Mouse (Mus musculus): ENCODE data around the gene Shc1.
"Not testable (repeated sequence)": the region's sequence is repeated elsewhere in the genome, so short reads cannot be mapped to it uniquely, and the experiment has no call there.

The Shc1 gene

GRCm38 (mm10) chr3:89419981-89420380 lies 1.7 kb downstream of the Shc1 start:
- no peak for DNase-seq

- no peak for DNase-seq
Observed at GRCm38 (mm10) chr3:89420421-89420820, 2.2 kb downstream of the Shc1 start.

- DNase-seq: no peak
Observed at GRCm38 (mm10) chr3:89421002-89421774, 2.9 kb downstream of the Shc1 start.

GRCm38 (mm10) chr3:89421810-89422473 lies 3.7 kb downstream of the Shc1 start:
- no peak for DNase-seq

GRCm38 (mm10) chr3:89422556-89423205 lies 4.4 kb downstream of the Shc1 start:
- no peak for DNase-seq

GRCm38 (mm10) chr3:89424416-89425140 lies 6.3 kb downstream of the Shc1 start:
- no peak for DNase-seq

- DNase-seq: no peak
Observed at GRCm38 (mm10) chr3:89425141-89425525, 6.9 kb downstream of the Shc1 start.

- no peak for DNase-seq
Observed at GRCm38 (mm10) chr3:89425876-89426275, 7.6 kb downstream of the Shc1 start.

GRCm38 (mm10) chr3:89429021-89429420 lies 10.8 kb downstream of the Shc1 start:
- not testable (repeated sequence) for DNase-seq

GRCm38 (mm10) chr3:89430171-89431159 lies 12.2 kb downstream of the Shc1 start, which contains the start of gene Pygo2:
Gene Pygo2 (plus strand): TSS chr3:89430214.
- peak; percentile 90 for DNase-seq

GRCm38 (mm10) chr3:89432606-89433005 lies 14.4 kb downstream of the Shc1 start:
- no peak for DNase-seq

- DNase-seq: no peak
Observed at GRCm38 (mm10) chr3:89434532-89434931, 16.3 kb downstream of the Shc1 start.

GRCm38 (mm10) chr3:89435041-89435440 lies 16.8 kb downstream of the Shc1 start:
- DNase-seq: no peak

- peak; percentile 66 for DNase-seq
Observed at GRCm38 (mm10) chr3:89436176-89437113, 18.2 kb downstream of the Shc1 start, which contains the start of gene Pbxip1. Gene Pbxip1 (plus strand): TSS chr3:89436706.

- peak; percentile 34 for DNase-seq
Observed at GRCm38 (mm10) chr3:89437269-89437668, 19.0 kb downstream of the Shc1 start.

- DNase-seq: no peak
Observed at GRCm38 (mm10) chr3:89440691-89441090, 22.4 kb downstream of the Shc1 start.

- no peak for DNase-seq
Observed at GRCm38 (mm10) chr3:89448720-89449537, 30.7 kb downstream of the Shc1 start.

GRCm38 (mm10) chr3:89449541-89449940 lies 31.3 kb downstream of the Shc1 start:
- peak; percentile 78 for DNase-seq

GRCm38 (mm10) chr3:89451916-89452315 lies 33.7 kb downstream of the Shc1 start:
- DNase-seq: peak; percentile 60
